Mouse (Mus musculus) ES-E14 (cell line): ENCODE data around the gene Gm28845. TPM values are rescaled to one million over a fixed set of nuclear protein-coding genes. Genes with fewer than 3 reads are reported as not detected.
A peak's percentile ranks its signal among the peaks of the same experiment; 100 is the strongest.

Source experiments
- DNase-seq: peaks from one replicate; pipeline ENCODE4 v3.0.0-alpha.2; 2013; ENCODE audit warnings: low read depth, low spot score
- H3K27ac ChIP-seq: 2 replicates; pipeline ENCODE4 v1.5.1; 2012; ENCODE audit warnings: low read depth, mild to moderate bottlenecking, low read length, moderate library complexity, mixed read lengths; ENCODE audit not compliant: poor library complexity, insufficient read depth, severe bottlenecking
- H3K36me3 ChIP-seq: 2 replicates; pipeline ENCODE4 v1.6.1; 2012; ENCODE audit warnings: mild to moderate bottlenecking, low read length, moderate library complexity, mixed read lengths; ENCODE audit not compliant: control insufficient read depth, poor library complexity, insufficient read depth, severe bottlenecking
- H3K4me1 ChIP-seq, 2 experiments: fragments of 150-350 bp in 1 of 2; sonication (generic) in 1 of 2; 2 replicates each; pipeline ENCODE4 v1.6.1; 2012; ENCODE audit warnings: low read length in 2 of 2, mild to moderate bottlenecking in 1 of 2, mixed read lengths in 1 of 2; ENCODE audit not compliant: control insufficient read depth in 2 of 2, insufficient read depth in 2 of 2, poor library complexity in 1 of 2
- H3K4me3 ChIP-seq, 2 experiments: fragments of 150-350 bp in 1 of 2; sonication (generic) in 1 of 2; 2 replicates each; pipeline ENCODE4 v1.5.1; 2012; ENCODE audit warnings: low read length in 2 of 2, low read depth in 1 of 2, mild to moderate bottlenecking in 1 of 2, mixed read lengths in 1 of 2; ENCODE audit not compliant: insufficient read depth in 1 of 2, poor library complexity in 1 of 2, severe bottlenecking in 1 of 2
- H3K9ac ChIP-seq: 2 replicates; pipeline ENCODE4 v1.6.1; 2012; ENCODE audit warnings: low read depth, mild to moderate bottlenecking, low read length, mixed read lengths; ENCODE audit not compliant: poor library complexity, insufficient read depth, severe bottlenecking
- H3K9me3 ChIP-seq: fragments of 150-350 bp; sonication (generic); 2 replicates; pipeline ENCODE4 v1.6.1; 2012; ENCODE audit warnings: low read depth, mild to moderate bottlenecking, low read length; ENCODE audit not compliant: control insufficient read depth, insufficient read depth
- CHD2 ChIP-seq: IDR thresholded peaks from 2 replicates; pipeline ENCODE4 v1.6.1; 2014; ENCODE audit warnings: mild to moderate bottlenecking, low read depth, low read length, inconsistent platforms
- HCFC1 ChIP-seq: IDR thresholded peaks from 2 replicates; pipeline ENCODE4 v1.6.1; 2012; ENCODE audit warnings: low read length, inconsistent platforms, borderline replicate concordance; ENCODE audit not compliant: insufficient read depth
- MAFK ChIP-seq: IDR thresholded peaks from 2 replicates; pipeline ENCODE4 v1.6.1; 2014; ENCODE audit warnings: mild to moderate bottlenecking, low read depth, low read length, inconsistent platforms; ENCODE audit not compliant: insufficient read depth
- ZC3H11A ChIP-seq: IDR thresholded peaks from 2 replicates; pipeline ENCODE4 v1.6.1; 2012; ENCODE audit warnings: low read depth, mild to moderate bottlenecking, inconsistent platforms, low read length, borderline replicate concordance
- ZNF384 ChIP-seq: IDR thresholded peaks from 2 replicates; pipeline ENCODE4 v1.6.1; 2012; ENCODE audit warnings: low read depth, low read length, inconsistent platforms
- in situ Hi-C, 2 experiments: fragments of 600-800 bp; cut with MboI; formaldehyde crosslinking; loops; one replicate each; pipeline ENCODE4 v1.15.1; 2025; ENCODE audit warnings: low sequenced_read_pairs in 2 of 2, inconsistent platforms in 1 of 2; ENCODE audit not compliant: unreplicated experiment in 2 of 2
- total RNA-seq: library from RNA; depleted of rRNA; stranded (reverse); fragments of 300-350 nt; gene quantifications from 2 replicates; pipeline ENCODE4 v1.2.3, GENCODE M21; 2012

Gene Gm28845
- total RNA-seq, 1 experiment: 0.58 TPM

GRCm38 (mm10) chr1:65109756-65110435 is 9.5 kb downstream of the Gm28845 start:
- Histone ChIP-seq H3K9ac (peak overlapping the region; percentile 91), H3K36me3 (no peaks in the 10 kb centered on the region; the same call in 1 of the 2 replicates), H3K9me3 (no peaks in the 10 kb centered on the region), H3K4me1 (peaks cover 2 to 8% of the 10 kb centered on the region in 2 experiments; a peak in 2 of 4 replicates), H3K4me3 (peak overlapping the region; percentile 40 to 80), H3K27ac (peak overlapping the region; percentile 97)
- in situ Hi-C loops: no loop called here
- no peak for TF ChIP-seq MAFK
- TF ChIP-seq CHD2: no peak
- no peak for TF ChIP-seq ZC3H11A
- TF ChIP-seq ZNF384: no peak
- no peak for TF ChIP-seq HCFC1
- peak; percentile 44 for DNase-seq

GRCm38 (mm10) chr1:65109196-65109595 is 10.2 kb downstream of the Gm28845 start:
- Histone ChIP-seq H3K9me3 (no peaks in the 10 kb centered on the region), H3K4me3 (peak overlapping the region; percentile 40 to 80), H3K4me1 (peaks cover 2 to 8% of the 10 kb centered on the region in 2 experiments; a peak in 2 of 4 replicates), H3K9ac (peak overlapping the region; percentile 91; the same call in 1 of the 2 replicates), H3K36me3 (no peaks in the 10 kb centered on the region; the same call in 1 of the 2 replicates), H3K27ac (no peak overlapping the region; the same call in 1 of the 2 replicates)
- in situ Hi-C loops: no loop called here
- TF ChIP-seq MAFK: no peak
- no peak for TF ChIP-seq CHD2
- no peak for TF ChIP-seq HCFC1
- TF ChIP-seq ZC3H11A: no peak
- no peak for TF ChIP-seq ZNF384
- no peak for DNase-seq

- DNase-seq: no peak
- Histone ChIP-seq H3K4me1 (peaks cover 2 to 12% of the 10 kb centered on the region in 2 experiments; a peak in 2 of 4 replicates), H3K27ac (no peak overlapping the region), H3K36me3 (no peaks in the 10 kb centered on the region; the same call in 1 of the 2 replicates), H3K4me3 (no peak overlapping the region), H3K9me3 (no peaks in the 10 kb centered on the region), H3K9ac (no peak overlapping the region)
- in situ Hi-C loops: no loop called here
- TF ChIP-seq HCFC1: no peak
- no peak for TF ChIP-seq ZC3H11A
- TF ChIP-seq MAFK: no peak
- no peak for TF ChIP-seq ZNF384
- no peak for TF ChIP-seq CHD2
Measured at GRCm38 (mm10) chr1:65107654-65108279, 11.6 kb downstream of the Gm28845 start.

- H3K4me3 ChIP-seq: peak within 1 kb of the TSS; percentile 12 to 47; a peak in 2 of 4 replicates
- in situ Hi-C loops: no loop called here
Measured at GRCm38 (mm10) chr1:65103273-65103672, 16.1 kb downstream of the Gm28845 start, which contains the start of gene Cryga. Gene Cryga, minus strand, starts transcription at chr1:65103373.

More at GRCm38 (mm10) chr1:65103273-65103672, 16.1 kb downstream of the Gm28845 start, which contains the start of gene Cryga:
- no peak for DNase-seq
- no peak for TF ChIP-seq CHD2
- no peak for TF ChIP-seq ZNF384
- no peak for TF ChIP-seq MAFK
- TF ChIP-seq ZC3H11A: no peak
- TF ChIP-seq HCFC1: no peak
- H3K36me3 ChIP-seq: no peaks in the 10 kb centered on the region; the same call in 1 of the 2 replicates
- H3K9me3 ChIP-seq: no peaks in the 10 kb centered on the region
- H3K9ac ChIP-seq: 0 out of 2 replicates have a peak within 1 kb of the TSS, but pooled peaks have one; percentile 10
- H3K27ac ChIP-seq: no peak within 1 kb of the TSS
- peaks cover 0 to 5% of the 10 kb centered on the region in 2 experiments; a peak in 1 of 4 replicates for H3K4me1 ChIP-seq
